Mouse (Mus musculus): ENCODE data around the gene Sema6b.

The Sema6b gene

DNA sequence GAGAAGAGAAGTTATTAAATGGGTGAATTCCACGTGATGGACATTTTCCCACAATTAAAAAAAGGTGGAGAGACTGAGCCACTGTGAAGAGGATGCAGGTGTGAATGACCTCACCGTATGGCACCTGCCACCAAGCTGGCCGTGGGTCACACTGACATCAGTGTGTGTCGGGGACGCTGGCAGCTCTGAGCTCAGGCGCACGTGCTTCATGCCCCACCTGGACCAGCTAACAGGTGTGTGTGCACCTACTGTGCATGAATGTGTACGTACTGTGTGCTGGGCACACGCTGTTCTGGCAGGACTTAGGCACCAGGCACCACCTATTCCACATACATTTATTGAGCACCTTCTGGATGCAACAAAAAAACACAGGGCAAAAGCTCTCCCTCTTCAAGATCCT, 4.4 kb upstream of the Sema6b start:
- no peak for DNase-seq (ENCODE audit: low spot score)

DNA sequence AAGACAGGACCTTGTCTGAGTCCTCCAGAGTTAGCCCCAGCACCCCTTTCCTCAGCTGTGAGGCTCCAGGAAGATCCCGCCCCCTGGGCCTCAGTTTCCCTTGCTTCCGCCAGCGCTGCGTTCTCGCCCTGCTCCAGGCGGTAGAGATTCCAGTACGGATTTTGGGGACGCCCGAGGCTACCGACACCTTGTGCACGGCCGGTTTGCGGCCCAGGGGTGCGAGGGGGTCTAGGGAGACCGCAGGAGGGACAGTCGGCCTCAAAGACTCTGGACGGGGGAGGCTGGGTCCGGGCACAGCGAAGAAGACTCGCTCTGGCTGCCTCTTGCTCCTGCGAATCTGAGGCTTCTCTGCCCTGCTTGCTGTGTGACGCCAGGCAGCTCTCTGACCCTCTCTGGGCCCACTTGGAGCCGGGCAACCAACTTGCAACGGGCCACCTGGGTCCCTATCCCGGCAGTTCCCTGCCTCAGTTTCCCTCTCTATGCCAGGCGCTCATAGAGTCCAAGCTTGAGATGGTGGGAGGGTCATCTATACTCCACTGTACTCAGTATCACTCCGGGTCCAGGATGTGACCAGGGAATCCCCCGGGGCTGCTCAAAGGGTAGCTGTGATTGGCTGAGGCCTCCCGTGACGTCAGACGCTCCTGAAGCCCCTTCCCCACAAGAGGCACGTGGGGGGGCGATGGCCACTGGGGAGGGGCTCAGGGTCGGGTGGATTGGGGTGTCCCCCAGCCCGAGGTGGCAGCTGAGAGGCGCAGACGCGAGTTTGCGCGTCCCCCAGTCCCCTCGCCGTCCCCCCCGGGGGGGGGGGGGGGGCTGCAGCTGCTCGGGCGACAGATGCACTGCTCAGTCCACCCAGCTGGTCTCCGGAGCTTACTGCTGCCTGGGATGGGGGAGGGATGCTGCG, 1.8 kb upstream of the Sema6b start:
- no peak for DNase-seq (ENCODE audit: low spot score)

DNA sequence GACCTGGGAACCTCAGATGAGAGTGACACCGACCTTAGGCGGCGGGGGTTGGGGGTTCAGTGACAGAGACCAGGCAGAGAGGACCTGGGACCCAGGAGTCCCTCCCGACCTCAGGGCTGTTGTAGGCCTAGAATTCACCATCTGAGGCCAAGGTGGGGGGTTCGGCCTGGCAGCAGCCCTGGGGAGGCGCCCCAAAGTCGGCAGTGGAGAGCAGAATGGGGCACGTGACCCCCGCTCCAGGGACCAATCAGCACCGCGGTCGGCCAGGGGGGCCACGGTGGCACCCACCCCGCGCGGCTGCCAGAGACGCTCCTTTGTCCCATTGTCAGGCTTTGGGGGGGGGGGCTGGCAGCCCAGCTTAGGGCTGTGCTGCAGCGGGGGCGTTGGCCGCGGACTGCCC, 788 bp downstream of the Sema6b start:
- no peak for DNase-seq (ENCODE audit: low spot score)

DNA sequence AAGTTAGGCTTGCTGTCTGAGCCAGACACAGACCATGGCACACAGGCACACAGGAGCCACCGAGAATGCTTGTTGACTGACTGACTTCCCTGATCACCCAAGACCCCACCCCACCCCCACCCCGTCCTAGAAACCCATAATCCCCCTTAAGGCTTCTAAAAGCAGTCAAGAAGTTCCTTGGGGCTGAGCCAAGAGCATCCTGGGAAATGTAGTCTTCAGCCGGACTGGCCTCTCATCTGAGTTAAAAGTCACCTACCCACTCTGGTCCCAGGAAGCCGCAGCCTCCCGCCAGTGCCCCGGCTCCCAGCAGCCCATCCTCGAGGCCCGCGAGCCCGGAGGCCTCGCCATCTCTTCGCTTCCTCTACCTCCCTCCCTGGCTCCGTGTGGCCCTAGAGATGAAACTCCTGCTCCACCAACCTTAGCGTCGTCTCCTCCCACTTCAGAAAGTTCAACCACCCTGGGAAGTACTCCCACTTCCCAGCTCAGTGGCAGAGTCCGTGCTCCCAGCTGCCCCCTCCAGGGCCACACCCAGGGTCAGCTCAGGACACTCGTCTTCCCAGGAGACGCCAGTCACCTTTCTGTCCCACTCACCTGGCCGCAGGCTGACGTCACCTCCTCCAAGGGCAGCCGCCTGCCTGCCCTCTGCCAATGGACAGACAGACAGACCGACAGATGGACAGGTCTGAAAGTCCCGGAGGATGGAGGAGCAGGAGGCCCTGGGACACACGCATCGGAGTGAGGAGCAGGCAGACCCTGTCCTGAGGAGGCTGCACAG, 2.1 kb downstream of the Sema6b start:
- DNase-seq (ENCODE audit: low spot score), result no peak

DNA sequence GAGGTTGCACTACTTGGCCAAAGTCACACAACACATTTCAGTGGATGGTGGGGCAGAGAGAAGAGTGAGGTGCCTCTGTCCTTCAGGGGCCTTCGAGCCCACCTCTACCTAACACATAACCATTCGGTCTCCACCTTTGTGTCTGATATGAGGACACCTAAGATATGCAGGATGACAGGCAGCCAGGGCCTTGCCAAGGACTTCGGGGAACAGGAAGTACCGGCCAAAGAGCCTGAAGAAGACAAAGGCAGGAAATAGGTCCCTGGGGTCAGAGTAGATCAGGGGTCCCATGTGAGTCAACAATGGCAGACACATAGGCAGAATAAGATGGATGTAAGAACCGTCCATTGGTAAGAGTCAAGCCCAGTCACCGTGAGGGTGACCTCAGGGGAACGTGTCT, 3.6 kb downstream of the Sema6b start:
- DNase-seq (ENCODE audit: low spot score), result no peak

DNA sequence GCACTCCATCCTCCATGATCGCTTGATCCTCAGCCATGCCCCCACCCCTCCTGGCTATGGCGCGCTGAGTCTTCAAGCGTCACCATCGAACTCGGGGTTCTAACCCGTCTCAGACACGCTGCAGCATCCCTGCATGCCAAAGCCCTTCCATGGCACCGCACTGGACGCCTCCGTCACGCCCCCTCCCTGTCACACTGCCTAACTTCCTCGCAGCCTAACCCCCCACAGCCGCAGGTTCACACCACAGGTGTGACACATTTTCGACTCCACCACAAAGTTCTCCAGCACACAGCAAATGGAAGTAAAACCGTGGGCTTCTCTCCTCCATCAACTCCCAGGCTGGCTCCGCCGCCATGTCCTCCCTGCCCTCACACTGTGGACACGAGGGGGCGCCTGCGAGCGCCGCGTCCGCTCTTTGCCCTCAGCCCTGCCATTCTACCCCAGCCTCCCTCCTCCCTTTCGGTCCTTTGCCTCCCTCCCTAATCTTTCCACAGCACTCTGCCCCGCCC, 5.6 kb downstream of the Sema6b start:
- no peak for DNase-seq (ENCODE audit: low spot score)

DNA sequence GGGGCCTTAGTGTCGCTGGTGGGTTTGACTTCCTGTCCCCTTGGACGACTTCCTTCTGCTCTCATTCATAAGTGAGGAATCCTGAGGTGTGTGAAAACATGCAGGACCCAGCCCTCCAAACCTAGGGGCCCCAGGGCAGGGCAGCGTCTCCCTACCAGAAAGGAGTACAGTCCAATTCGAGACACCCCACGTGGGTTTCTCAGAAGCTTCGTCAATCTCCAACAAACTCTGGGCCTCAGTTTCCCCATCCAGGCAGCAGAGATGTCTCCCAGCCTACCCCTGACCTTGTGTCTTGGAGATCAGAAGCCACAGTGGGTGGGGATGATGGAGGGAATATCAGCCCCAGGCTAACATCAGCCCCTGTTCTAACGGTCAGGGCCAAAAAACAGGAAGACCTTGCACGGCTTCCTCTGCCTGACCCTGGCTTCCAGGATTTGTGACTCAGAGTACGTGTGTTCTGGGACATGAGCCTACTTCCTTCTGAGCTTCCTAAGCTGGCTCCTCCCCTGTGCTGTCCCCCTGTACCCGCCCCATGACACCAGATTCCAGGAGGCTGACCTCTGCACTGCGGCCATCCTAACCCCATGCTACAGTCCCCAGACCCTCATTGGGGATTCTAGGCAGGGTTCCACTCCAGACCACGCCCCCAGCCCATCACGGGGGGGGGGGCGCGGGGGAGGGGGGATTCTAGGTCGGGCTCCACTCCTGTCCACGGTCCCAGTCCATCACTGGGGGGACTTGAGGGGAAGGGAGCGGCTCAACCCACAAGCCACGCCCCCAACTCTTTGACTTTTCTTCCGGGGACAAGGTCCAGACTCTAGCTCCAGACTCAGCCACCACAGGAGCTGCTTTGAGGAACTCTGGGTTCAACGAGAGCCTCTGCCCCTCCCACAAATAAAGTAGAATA, 6.4 kb downstream of the Sema6b start:
- DNase-seq (ENCODE audit: low spot score), result no peak

DNA sequence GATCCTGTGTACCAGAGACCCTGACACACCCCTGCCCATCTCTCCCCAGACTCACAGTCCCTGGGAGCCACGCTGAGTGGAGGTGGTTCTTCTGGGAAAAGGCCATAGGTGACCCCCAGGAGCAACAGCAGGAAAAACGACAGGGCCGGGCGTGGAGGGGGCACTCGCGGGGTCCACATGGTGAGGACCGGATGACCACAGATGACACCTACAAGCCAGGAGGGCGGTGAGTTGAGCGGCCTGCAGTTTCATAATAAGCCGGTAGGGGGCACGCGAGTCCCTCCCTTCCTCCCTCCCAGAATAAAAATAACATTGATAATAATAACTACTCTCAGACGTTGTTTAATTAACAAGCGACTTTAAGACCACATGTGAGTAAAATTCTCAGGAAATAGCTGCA, 7.5 kb downstream of the Sema6b start:
- DNase-seq (ENCODE audit: low spot score), result no peak

DNA sequence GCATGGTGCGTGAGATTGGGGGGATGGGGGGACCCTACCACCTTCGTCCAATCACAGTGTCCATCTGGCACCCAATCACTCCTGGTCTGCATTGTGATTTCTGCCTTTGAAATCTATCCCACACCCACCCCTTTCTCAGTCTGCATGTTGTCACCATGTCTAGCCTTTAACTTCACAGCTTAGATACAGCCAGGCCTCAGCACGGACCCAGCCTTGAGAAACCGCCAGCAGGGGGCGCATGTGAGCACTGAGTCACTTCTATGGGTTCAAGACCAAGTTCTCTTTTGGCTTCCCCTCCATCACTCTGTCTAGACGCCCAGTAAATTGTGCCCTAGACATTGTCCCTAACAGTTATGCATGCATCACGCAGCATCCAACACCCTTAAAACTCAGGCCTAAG, 8.3 kb downstream of the Sema6b start:
- DNase-seq (ENCODE audit: low spot score), result no peak

DNA sequence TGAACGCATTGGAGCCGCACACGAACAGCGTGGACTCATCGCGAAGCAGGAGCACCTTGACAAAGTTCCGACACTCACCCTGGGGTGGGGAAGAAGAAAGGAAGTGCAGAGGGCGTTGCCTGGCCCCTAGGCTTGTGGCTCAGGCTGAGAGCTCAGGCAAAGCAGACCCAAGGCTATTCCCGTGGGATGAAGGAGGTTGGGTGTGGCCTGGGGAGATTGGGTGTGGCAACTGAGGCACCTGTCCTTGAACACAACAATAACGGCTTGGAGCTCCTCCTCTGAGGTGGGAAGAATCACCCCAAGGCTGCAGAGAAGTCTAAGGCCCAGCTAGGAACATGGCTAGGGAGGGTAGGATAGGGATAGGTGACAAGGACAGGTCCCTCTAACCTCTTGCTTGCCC, 9.0 kb downstream of the Sema6b start:
- DNase-seq (ENCODE audit: low spot score), result no peak

DNA sequence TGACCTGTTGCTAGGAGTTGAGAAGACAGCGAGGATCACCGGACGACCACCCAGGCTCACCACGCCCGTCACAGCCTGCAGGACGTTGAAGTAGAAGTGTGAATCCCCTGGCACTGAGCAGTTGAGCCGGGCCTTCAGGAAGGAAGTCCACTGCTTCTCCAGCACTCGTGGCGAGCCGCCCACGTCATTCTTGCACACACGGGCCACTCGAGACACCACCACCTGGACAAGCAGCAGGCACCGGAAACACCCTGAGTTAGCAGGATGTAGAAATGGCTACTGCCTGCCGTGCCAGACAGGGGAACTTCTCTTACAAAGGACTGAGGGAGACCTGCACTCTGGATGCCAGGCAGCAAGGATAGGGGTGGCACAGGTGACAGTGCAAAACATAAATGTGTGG, 11.9 kb downstream of the Sema6b start:
- no peak for DNase-seq (ENCODE audit: low spot score)

DNA sequence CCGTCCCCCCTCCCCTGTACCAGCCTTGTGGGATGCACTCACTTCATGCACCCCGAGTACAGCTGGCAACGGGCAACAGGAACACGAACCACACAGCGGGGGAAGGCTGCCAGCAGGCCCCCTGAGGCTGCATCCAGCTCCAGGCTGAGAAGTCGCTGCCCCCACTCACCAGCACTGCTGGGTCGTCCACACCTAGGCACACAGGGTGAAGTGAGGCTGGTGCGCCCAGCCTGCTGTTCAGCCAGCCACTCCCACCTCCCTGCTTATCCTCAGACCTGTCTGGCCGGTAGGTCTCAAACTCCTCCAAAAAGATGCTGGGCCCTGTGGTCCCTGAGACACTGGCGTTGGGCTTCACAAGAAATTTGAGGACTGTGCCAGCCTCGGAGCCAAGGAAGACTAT, 14.0 kb downstream of the Sema6b start:
- DNase-seq (ENCODE audit: low spot score), result no peak

DNA sequence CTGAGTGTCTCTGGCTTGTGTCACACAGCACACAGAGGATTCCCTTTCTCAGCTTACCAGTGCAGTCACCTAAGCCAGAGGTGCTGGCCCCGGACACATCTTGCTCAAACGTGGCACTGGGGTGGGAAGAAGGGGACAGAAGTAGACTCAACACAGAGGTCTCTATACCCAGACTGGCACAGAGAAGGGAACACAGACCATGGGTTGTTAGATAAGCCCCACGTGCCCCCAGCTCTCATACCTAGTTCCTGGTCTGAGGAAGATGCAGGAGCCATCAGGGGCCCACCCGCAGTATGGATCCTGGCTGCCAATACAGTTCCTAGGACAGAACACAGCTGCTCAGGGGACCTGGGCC, 14.9 kb downstream of the Sema6b start:
- no peak for DNase-seq (ENCODE audit: low spot score)

DNA sequence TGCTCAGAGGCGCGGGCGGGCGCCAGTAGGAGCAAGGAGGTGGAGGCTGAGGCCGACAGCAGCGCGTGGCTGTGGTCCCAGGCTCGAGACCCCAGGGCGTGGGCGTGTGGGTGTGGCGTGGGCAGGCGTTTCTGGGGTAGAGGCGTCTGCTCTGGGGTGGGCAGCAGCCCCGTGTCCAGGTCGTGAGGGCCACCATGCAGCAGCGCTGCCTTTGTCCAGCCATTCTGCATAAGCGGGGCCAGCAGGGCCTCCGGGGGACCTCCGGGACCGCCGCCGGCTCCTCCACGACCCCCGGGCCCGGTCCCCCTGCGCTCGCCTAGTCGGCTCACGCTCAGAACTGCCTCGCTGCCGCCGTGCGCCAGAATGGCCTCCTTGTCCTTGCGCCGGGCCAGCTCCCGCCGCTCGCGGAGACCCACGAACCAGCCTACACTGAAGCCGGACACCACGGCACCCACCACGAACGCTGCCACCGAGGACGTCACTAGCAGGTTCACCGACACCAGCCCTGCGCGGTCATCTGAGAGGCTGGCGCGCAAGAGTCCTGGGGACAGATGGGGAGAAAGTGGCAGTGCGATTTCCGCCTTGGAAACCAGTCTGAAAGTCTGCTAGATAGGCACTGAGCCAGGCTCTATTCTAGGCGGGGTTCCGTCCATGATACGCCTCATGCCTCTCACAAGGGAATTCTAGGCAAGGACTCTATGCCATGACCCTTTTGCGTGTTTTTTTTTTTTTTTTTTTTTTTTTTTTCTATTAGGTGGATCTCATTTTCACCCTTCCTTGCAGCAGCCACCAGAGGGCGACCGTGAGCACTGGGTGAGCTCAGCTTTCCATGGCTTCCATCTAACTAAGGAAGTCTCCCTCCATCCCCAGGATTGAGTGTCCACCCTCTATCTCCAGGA, 15.5 kb downstream of the Sema6b start:
- DNase-seq (ENCODE audit: low spot score), result no peak

DNA sequence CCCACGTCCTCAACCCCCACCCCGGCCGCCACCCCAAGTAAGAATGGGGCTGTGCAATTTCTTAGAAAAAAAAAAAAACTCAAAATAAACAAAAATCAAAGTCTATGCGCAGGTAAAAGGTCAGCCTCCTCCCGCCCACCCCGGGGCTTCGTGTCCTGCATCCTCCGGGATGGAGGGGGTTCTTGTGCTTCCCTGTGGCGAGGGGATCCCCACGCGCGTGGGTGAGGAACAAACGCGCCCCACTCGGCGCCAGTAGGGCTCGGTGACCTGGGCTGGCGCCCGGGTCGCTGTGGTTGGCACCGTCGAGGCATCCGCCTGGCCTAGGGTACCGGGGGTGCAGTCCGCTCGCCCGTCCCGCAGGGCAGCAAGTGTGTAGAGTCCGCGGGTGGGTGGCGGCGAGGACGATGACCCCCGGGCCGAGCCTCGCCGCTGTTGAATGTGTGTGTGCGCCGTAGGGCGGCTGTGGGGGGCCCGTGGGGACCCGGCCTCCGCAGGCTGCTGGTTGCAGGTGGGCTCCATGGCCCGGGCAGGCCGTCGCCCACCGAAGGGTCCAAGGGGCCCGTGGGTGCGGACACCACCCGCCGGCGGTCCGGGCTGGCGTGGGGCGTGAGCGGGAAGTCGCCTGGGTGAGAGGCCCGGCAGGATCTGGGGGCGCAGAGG, 16.3 kb downstream of the Sema6b start:
- no peak for DNase-seq (ENCODE audit: low spot score)

DNA sequence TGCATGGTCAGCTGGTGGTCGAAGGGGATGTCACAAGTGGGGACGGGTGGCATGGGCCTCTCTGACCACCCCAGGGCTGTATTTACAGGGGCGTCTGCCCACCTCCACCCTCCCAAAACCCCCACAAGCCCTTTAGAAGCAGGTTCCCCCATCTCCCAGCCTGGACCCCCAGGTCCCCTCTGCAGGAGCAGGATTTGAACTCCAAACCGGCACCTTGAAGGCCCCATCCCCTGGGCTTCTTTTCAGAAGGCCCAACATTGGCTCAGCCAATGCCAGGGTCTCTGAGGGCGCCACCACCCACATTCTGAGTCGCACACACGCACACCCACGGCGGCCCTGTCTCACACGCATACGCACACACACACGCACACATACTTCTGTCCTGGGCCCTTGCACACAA, 17.0 kb downstream of the Sema6b start:
- DNase-seq (ENCODE audit: low spot score), result no peak

DNA sequence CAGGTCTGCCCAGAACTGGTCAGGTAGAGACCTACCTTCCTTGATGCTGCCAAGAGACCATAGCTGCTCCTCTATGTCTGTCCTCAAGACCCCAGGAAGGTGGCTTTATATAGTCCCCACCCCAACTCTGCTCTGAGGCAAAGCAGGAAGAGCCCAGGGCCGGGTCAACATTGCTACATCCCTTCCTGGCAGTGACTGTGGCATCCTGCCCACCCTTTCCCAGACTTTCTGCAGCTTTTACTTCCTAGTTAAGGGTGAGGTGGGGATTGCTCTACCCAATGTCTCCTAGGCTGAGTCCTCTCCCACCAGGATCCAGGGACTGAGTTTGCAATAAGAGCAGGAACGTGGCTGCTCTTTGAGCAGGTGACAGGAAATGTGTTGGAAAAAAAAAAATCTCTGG, 18.3 kb downstream of the Sema6b start, which contains the start of gene Lrg1:
Lrg1 (minus strand) TSS at position 176 of the 400 bp plus-strand sequence.
- no peak for DNase-seq (ENCODE audit: low spot score)

DNA sequence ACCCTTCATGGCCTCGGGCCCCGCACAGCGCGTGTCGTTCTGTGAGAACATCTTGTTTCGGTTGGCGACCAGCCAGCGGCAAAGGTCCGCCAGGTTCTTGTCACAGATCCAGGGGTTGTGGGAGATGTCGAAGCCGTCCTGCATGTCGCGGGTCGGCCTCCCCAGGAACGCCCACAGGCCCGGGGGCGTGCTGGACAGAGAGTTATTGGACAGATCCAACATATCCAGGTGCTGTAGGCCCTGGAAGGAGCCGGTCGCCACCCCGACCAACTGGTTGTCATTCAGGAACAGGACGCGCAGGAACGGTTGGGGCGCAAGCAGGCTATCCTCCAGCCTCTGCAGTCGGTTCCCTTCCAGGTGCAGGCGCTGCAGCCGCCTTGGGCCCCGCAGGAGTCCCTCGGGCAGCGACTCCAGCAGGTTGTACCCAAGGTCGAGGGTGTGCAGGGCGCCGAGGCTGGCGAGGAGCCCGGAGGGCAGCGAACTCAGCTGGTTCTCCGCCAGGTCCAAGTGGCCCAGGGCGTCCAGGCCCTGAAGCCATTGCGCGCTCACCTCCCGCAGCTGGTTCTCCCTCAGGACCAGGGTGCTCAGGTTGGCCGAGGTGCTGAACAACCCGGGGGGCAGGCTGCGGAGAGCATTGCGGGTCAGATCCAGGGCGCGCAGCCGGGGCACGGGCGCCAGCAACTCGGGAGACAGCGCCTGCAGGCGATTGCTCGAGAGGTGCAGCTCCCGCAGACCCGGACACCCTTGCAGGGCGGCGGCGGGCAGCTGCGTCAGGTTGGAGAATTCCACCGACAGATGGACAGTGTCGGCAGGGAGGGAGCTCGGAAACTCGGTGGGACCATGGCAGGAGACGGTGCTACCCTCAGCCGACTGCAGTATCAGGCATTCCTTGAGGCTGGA, 19.9 kb downstream of the Sema6b start:
- DNase-seq (ENCODE audit: low spot score), result no peak

DNA sequence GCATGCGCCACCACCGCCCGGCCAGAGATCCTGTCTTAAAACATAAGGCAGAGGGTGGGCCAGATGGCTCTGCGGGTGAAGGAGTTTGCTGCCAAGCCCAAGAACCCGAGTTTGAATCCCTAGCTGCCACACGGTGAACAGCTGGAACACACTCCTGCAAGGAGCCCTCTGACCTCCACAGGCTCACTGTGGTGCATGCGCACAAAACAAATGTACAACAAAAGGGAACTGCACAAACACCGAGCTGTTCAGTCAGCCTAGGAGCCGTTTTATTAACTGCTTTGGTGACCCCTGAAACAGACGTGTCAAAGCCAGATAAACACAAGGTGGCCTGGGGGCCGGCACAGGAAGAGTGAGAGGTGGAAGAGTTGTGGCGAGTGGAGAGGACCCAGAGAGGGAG, 20.7 kb downstream of the Sema6b start:
- DNase-seq (ENCODE audit: low spot score), result no peak

Data from left cerebral cortex, adult 11 months (tissue).